Mouse (Mus musculus): ENCODE data around the gene Myl12a.

- TF ChIP-seq CTCF (IDR thresholded peaks at IDR 0.05; ENCODE audit: borderline replicate concordance, insufficient read depth, low read length): no peak
- no peak for TF ChIP-seq POLR2A (IDR thresholded peaks at IDR 0.05; ENCODE audit: low read depth, low read length)
Observed at GRCm38 (mm10) chr17:71049292-71049691, 46.6 kb upstream of the Myl12a start.

Data from embryonic fibroblast, embryonic 13.5 days (primary cell).